Mouse (Mus musculus) embryonic facial prominence, embryonic 14.5 days (tissue): ENCODE results near the gene Marf1. TPM values are rescaled to one million over a fixed set of nuclear protein-coding genes. Genes with fewer than 3 reads are reported as not detected.

Source experiments
- ATAC-seq: fragments of 200-750 bp; cut with Nextera tagmentation; 2 replicates; pipeline ENCODE4 v1.8.0; 2017; ENCODE audit warnings: low read depth, moderate number of reproducible peaks, moderate TSS enrichment
- DNase-seq: peaks from one replicate; pipeline ENCODE4 v3.0.0-alpha.2; 2015; ENCODE audit warnings: low spot score
- H3K27ac ChIP-seq: fragments of 300-500 bp; sonication (generic); replicated peaks from 2 replicates; pipeline ENCODE4 v1.5.1; 2014; ENCODE audit warnings: low read depth, mild to moderate bottlenecking, low read length, moderate library complexity
- H3K27me3 ChIP-seq: fragments of 300-500 bp; sonication (generic); replicated peaks from 2 replicates; pipeline ENCODE4 v1.6.1; 2014; ENCODE audit warnings: low read length; ENCODE audit not compliant: control insufficient read depth, insufficient read depth
- H3K36me3 ChIP-seq: fragments of 300-500 bp; sonication (generic); 2 replicates; pipeline ENCODE4 v1.6.1; 2014; ENCODE audit warnings: low read length, mixed read lengths; ENCODE audit not compliant: control insufficient read depth, insufficient read depth
- H3K4me1 ChIP-seq: fragments of 300-500 bp; sonication (generic); 2 replicates; pipeline ENCODE4 v1.6.1; 2014; ENCODE audit warnings: antibody characterized with exemption, low read length; ENCODE audit not compliant: control insufficient read depth, insufficient read depth
- H3K4me2 ChIP-seq: fragments of 300-500 bp; sonication (generic); 2 replicates; pipeline ENCODE4 v1.6.1; 2014; ENCODE audit warnings: low read depth, mild to moderate bottlenecking, low read length, moderate library complexity, mixed read lengths
- H3K4me3 ChIP-seq: fragments of 300-500 bp; sonication (generic); 2 replicates; pipeline ENCODE4 v1.5.1; 2014; ENCODE audit warnings: low read depth, mild to moderate bottlenecking, low read length
- H3K9ac ChIP-seq: fragments of 300-500 bp; sonication (generic); 2 replicates; pipeline ENCODE4 v1.6.1; 2014; ENCODE audit warnings: low read depth, mild to moderate bottlenecking, low read length, moderate library complexity, mixed read lengths
- H3K9me3 ChIP-seq: fragments of 300-500 bp; sonication (generic); 2 replicates; pipeline ENCODE4 v1.6.1; 2016; ENCODE audit warnings: low read length; ENCODE audit not compliant: control insufficient read depth
- WGBS: fragments of 180-500 bp; shearing (Covaris S2); extraction: QIAGEN DNeasy Blood & Tissue Kit; methylation state at CpG from one replicate; pipeline ENCODE4 v1.1.7; 2014; 5-methylcytosine and 5-hydroxymethylcytosine counted together
- polyA plus RNA-seq: library from polyadenylated mRNA; unstranded; fragments of >200 nt; fragmentation: Nextera tagmentation; extraction: Ambion mirVana; gene quantifications from 2 replicates; pipeline ENCODE4 v1.2.1, GENCODE M21; 2014

Marf1 gene
- polyA plus RNA-seq, result 14.8 and 14.9 TPM in 2 replicates

DNA sequence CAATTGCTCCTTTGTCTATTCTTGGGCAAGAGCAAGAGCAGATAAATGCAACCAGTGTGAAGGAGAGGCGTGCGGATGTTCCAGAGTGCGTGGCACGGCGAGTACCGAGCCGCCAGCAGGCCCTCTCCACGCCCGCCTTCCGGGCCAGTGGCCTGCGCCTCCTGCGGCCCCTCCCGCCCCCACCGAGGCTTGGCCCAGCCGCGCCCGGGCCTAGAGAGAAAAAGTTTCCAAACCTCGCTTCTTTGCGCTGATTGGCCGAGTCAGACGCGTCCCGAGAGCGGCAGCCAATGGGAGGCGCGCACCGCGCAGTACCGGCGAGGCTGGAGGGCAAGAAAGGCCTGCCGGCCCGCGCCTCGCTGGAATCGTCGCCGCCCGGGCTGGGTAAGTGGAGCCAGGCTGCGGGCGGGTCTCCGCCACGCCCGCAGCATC lies at the start of gene Marf1, which contains the start of gene Nde1:
Gene Marf1, minus strand, starts transcription at position 364 of the 429 bp plus-strand sequence.
Gene Nde1, plus strand, starts transcription at position 288 of the 429 bp plus-strand sequence.
- DNase-seq (peak; percentile 97), ATAC-seq (peak; percentile 93)
- Histone ChIP-seq H3K27ac (peak within 1 kb of the TSS; percentile 90), H3K4me2 (peak within 1 kb of the TSS; percentile 76), H3K27me3 (no peaks in the 10 kb centered on the region), H3K9me3 (no peaks in the 10 kb centered on the region), H3K36me3 (no peaks in the 10 kb centered on the region), H3K9ac (peak within 1 kb of the TSS; percentile 92), H3K4me3 (peak within 1 kb of the TSS; percentile 79), H3K4me1 (peaks cover 8% of the 10 kb centered on the region)
- under 1% methylated on average over 20 of the region's 43 CpGs for WGBS

DNA sequence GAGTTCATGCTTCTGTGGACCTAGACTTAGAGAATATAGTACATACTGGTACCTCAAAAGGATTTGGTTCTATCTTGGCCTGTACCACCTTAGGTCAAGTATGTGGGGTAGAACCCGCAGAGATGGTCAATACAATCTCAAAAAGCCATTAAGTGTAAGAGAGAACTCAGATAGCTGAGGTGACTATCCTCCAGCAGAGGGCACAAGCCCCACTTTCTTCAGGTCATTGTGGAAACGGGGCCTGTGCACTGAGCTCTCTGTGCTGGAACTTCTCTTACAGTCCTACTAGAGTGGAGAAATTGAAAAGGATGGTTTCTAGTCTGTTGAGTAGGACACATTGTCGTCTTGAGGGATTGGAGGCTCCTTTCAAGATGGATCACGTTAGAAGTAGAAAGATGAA lies 35.6 kb upstream of the Marf1 start:
- Histone ChIP-seq H3K4me3 (no peak overlapping the region), H3K27ac (no peak overlapping the region), H3K4me2 (no peak overlapping the region), H3K36me3 (no peaks in the 10 kb centered on the region), H3K9me3 (no peaks in the 10 kb centered on the region), H3K4me1 (no peaks in the 10 kb centered on the region), H3K27me3 (no peaks in the 10 kb centered on the region), H3K9ac (no peak overlapping the region)
- DNase-seq (no peak), ATAC-seq (no peak)
- WGBS, result 74% methylated on average over 4 of the region's 4 CpGs

DNA sequence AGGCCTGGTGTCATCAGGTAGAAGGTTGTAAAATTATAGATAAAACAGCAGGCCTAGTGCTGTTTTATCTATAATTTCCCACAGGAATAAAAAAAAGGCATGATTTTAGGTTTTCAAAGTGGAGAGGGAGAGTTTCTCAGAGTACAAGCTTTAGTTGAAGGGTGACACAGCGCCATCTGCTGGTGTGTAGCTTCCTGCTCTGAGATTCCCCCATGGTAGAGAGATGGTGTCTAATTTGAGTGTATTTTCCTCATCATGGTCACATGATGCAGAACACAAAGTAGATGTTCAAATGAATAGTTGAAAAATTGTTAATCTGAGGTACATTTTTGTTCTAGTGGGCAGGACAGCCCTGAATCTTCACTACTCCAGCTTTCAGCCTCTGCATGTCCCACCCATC lies 32.3 kb upstream of the Marf1 start:
- H3K4me1 ChIP-seq, result no peaks in the 10 kb centered on the region
- no peak overlapping the region for H3K4me3 ChIP-seq
- H3K36me3 ChIP-seq, result peaks cover 30% of the 10 kb centered on the region
- H3K4me2 ChIP-seq, result no peak overlapping the region
- ATAC-seq (no peak), DNase-seq (peak; percentile 36)
- H3K27me3 ChIP-seq, result no peaks in the 10 kb centered on the region
- H3K9me3 ChIP-seq, result no peaks in the 10 kb centered on the region
- H3K27ac ChIP-seq, result no peak overlapping the region
- H3K9ac ChIP-seq, result no peak overlapping the region
- WGBS, result 15% methylated on average over 1 of the region's 1 CpGs

DNA sequence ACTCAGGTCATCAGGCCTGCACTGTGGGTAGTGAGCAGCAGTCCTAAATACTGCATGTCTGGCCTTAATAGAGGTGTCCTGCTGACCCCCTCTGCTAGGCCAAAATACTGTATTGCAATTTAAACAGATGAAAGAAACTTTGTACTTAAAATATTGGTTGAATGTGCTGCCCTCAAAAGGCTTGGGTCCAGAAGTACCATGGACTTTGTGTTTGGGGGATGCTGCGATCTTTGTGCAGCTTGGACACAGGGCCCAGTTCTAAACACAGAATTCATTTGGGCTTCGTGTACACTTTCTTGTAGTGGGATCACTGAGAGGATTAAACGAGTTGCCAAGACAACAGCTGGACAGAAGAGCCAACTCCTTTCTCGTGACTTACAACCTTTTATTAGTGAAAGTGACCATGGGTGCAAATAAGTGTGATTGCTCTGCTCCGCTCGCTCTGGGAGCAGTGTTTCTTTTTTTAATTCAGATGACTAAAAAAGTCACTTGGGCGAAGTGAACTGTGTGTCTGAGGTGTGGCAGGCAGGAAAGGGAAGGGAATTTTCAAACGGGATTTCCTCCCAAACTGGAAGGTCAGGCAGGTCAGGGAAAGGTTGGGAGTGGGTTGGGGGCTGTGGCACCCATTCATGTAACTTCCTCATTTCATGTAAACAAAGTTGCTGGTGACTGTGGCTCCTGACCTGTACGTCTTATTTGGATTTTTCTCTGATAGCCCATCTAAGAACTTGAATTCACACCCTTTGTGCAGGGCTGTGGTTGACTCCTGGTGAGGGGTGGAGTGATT lies 31.2 kb upstream of the Marf1 start:
- H3K27me3 ChIP-seq, result no peaks in the 10 kb centered on the region
- H3K9ac ChIP-seq, result no peak overlapping the region
- no peak for ATAC-seq
- H3K36me3 ChIP-seq, result peaks cover 40% of the 10 kb centered on the region
- no peak overlapping the region for H3K4me2 ChIP-seq
- no peak overlapping the region for H3K4me3 ChIP-seq
- H3K27ac ChIP-seq, result no peak overlapping the region
- WGBS, result 73% methylated on average over 9 of the region's 9 CpGs
- no peak for DNase-seq
- no peaks in the 10 kb centered on the region for H3K9me3 ChIP-seq
- H3K4me1 ChIP-seq, result no peaks in the 10 kb centered on the region

DNA sequence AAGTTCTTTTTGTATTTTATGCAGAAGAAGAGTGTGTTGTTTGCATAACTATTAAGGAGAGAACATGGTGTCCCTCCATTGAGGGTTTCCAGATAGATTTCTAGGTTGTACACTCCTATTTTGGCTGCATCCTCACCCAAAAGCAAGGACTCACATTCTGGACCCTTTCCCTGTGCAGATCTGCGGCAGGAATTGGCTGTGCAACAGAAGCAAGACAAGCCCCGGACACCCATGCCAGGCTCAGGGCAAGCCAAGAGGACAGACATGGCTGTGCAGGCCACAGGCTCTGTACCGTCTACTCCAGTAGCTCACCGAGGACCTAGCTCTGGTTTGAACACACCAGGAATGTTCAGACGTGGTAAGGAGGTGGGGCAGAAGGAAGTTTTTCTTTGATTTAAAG lies 22.4 kb upstream of the Marf1 start:
- no peak for DNase-seq
- no peaks in the 10 kb centered on the region for H3K27me3 ChIP-seq
- no peak overlapping the region for H3K27ac ChIP-seq
- H3K4me2 ChIP-seq, result no peak overlapping the region
- WGBS, result 91% methylated on average over 5 of the region's 5 CpGs
- peaks cover 100% of the 10 kb centered on the region for H3K36me3 ChIP-seq
- no peak overlapping the region for H3K4me3 ChIP-seq
- no peak for ATAC-seq
- H3K9ac ChIP-seq, result no peak overlapping the region
- H3K4me1 ChIP-seq, result no peaks in the 10 kb centered on the region
- no peaks in the 10 kb centered on the region for H3K9me3 ChIP-seq

DNA sequence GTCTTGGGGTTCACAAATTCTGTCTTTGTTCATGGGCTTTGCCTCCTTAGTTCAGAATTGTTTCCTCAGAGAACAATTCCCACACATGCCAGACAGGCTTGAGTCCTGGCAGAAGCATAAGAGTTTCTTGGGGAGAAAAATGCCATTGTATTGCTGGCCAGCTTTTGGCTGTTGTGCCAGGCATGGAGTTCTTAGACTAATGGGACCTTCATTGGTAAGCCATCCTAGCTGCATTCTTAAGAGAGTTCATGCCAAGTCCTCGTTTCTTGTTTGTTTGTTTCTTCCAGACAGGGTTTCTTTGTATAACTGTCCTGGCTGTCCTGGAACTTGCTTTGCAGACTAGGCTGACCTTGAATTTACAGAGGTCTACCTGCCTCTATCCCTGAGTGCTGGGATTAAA lies 20.7 kb upstream of the Marf1 start:
- Histone ChIP-seq H3K4me1 (no peaks in the 10 kb centered on the region), H3K4me2 (no peak overlapping the region), H3K36me3 (peaks cover 95% of the 10 kb centered on the region), H3K4me3 (no peak overlapping the region), H3K9ac (no peak overlapping the region), H3K27me3 (no peaks in the 10 kb centered on the region), H3K27ac (no peak overlapping the region), H3K9me3 (no peaks in the 10 kb centered on the region)
- WGBS, result 78% methylated on average over 1 of the region's 1 CpGs
- DNase-seq, result no peak
- ATAC-seq, result no peak

DNA sequence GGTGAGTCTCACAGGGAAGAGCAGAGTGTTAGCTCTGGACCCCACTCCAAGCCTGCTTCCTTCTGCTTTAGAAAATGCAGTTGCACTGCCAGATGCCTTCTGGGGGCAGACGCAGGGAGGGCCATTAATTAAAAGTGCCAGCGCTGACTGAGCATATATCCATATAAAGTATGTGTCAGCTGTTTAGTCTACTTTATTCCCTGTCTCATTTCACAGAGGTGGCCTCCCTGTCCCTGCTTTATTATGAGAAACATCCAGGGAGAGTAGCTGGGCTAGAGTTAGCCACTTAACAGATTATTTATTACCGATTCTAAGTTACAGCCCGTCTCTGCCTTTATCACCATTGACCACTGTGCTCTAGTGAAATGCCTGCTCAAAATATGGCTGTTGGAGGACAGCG lies 19.2 kb upstream of the Marf1 start:
- DNase-seq (no peak), ATAC-seq (no peak)
- Histone ChIP-seq H3K27ac (no peak overlapping the region), H3K27me3 (no peaks in the 10 kb centered on the region), H3K9me3 (no peaks in the 10 kb centered on the region), H3K4me1 (no peaks in the 10 kb centered on the region), H3K4me3 (no peak overlapping the region), H3K4me2 (no peak overlapping the region), H3K9ac (no peak overlapping the region), H3K36me3 (peaks cover 93% of the 10 kb centered on the region)
- WGBS, result 90% methylated on average over 5 of the region's 5 CpGs

DNA sequence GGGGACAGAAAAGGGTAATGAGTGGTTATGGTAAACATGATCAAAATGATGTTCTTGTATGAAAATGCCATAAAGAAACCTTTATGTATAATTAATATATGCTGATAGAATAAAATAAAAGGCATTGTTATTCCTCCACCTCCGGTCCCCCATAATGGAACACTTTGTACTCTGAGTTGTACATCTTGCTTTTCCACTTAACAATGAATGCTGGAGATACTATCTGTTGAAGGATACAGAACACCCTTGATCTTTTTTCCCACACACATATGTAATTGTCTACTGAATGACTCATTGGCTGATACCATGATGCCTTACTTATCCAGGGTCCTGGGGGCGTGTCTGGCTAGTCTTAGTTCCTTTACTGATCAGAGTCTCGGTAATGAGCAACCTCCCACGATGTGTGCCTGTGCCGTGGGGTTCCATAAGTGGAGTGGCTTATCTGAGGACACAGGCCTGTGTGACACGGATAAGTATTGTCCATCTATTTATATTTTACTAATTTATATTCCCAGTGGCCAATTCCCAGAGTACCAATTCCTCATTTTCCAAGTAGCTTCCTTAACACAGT lies 17.1 kb upstream of the Marf1 start:
- no peaks in the 10 kb centered on the region for H3K27me3 ChIP-seq
- H3K27ac ChIP-seq, result no peak overlapping the region
- H3K9ac ChIP-seq, result no peak overlapping the region
- H3K4me3 ChIP-seq, result no peak overlapping the region
- peaks cover 92% of the 10 kb centered on the region for H3K36me3 ChIP-seq
- ATAC-seq, result no peak
- H3K4me1 ChIP-seq, result no peaks in the 10 kb centered on the region
- no peak for DNase-seq
- no peak overlapping the region for H3K4me2 ChIP-seq
- 89% methylated on average over 6 of the region's 6 CpGs for WGBS
- H3K9me3 ChIP-seq, result no peaks in the 10 kb centered on the region

DNA sequence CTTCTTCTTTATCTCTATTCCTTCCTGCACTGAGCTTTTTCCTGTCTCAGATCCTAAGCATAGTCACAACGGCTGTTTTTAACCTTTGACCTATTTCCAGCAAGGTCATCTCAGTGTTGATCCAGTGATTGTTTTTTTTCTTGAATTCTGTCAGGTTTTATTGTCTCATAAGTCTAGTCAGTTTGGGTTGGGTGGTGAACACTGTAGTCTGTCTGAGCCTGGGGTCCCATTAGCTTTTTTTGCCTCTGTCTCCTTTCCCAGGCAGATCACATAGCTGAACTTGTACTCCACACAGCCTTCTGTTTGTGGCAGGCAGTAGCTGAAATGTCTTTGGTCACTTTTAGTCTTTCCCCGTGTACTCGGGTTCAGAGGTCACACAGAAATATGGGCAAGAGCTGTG lies 14.9 kb upstream of the Marf1 start:
- WGBS, result 61% methylated on average over 3 of the region's 3 CpGs
- H3K4me1 ChIP-seq, result no peaks in the 10 kb centered on the region
- no peaks in the 10 kb centered on the region for H3K27me3 ChIP-seq
- no peak for ATAC-seq
- peaks cover 92% of the 10 kb centered on the region for H3K36me3 ChIP-seq
- no peak overlapping the region for H3K4me3 ChIP-seq
- no peak overlapping the region for H3K4me2 ChIP-seq
- no peak overlapping the region for H3K9ac ChIP-seq
- H3K27ac ChIP-seq, result no peak overlapping the region
- no peaks in the 10 kb centered on the region for H3K9me3 ChIP-seq
- DNase-seq, result no peak
